Mouse (Mus musculus): ENCODE results near the gene 2010111I01Rik.

DNA sequence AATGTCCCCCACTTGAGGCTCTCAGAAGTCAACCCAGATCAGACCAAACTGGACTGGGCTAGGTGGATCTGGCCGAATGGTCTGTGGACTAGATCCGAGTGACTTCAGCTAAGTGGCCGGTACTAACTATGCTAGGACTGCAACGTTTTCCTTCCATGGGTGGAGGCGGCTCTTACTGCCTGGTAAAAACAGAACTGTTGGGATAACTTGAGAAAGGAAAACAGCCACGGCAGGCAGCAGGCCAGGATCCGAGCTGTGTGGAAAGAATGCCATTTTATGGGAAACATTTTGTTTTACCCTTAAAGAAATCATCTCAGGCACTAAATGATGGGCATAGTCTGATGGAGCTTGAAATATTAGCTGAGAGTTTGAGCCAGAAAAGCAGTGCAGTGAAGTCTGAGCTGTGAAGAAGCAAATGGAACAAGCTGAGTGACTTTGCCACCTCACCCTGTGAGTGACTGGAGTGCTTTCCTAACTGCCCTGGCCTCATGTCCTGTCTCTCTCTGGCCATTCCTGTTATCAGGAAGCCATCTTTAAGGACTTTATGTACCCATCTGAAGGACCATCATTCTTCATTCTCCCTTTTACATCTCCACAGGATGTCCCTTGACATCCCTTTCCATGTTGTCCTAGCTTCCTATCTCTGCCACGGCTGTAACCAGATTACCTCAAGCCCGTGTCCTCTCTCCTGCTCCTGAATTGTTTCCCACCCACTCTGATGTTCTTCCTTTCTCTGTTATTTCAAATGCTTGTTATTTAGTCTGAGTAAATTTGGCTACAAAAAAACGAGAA lies 277.9 kb downstream of the 2010111I01Rik start:
- TF ChIP-seq CTCF (IDR thresholded peaks at IDR 0.05; ENCODE audit: extremely low read depth, insufficient read depth, insufficient read length, insufficient replicate concordance) = no peak
- no peak for TF ChIP-seq POLR2A (IDR thresholded peaks at IDR 0.05; ENCODE audit: low read depth, low read length)
